Mouse (Mus musculus) bone marrow, adult 2 months (tissue): ENCODE data around the gene Pzp.

ENCODE experiments used
- CTCF ChIP-seq: fragments of 200-500 bp; IDR thresholded peaks from 2 replicates; pipeline ENCODE4 v1.5.1; 2011; ENCODE audit warnings: low read length, control low read depth; ENCODE audit not compliant: control insufficient read depth, insufficient read depth
- POLR2A ChIP-seq: fragments of 200-500 bp; IDR thresholded peaks from 2 replicates; pipeline ENCODE4 v1.6.1; 2011; ENCODE audit warnings: low read depth, mild to moderate bottlenecking, control low read depth, low read length, borderline replicate concordance; ENCODE audit not compliant: control insufficient read depth

GRCm38 (mm10) chr6:128490141-128490540, 36.4 kb downstream of the Pzp start:
- TF ChIP-seq CTCF (no peak), POLR2A (no peak)
